Mouse (Mus musculus) gastrocnemius, adult 2 months (tissue): ENCODE results near the gene Ccin. TPM values are rescaled to one million over a fixed set of nuclear protein-coding genes. Genes with fewer than 3 reads are reported as not detected.
A peak's percentile ranks its signal among the peaks of the same experiment; 100 is the strongest.

Experiments
- DNase-seq: peaks from one replicate; pipeline ENCODE4 v3.0.0; 2022
- H3K27ac ChIP-seq: fragments of 200-600 bp; 2 replicates; pipeline ENCODE4 v1.8.1; 2022; ENCODE audit warnings: mild to moderate bottlenecking
- H3K4me3 ChIP-seq: fragments of 200-600 bp; 2 replicates; pipeline ENCODE4 v1.8.1; 2022; ENCODE audit warnings: mild to moderate bottlenecking, moderate library complexity
- CTCF ChIP-seq: fragments of 200-600 bp; IDR thresholded peaks from 2 replicates; pipeline ENCODE4 v1.8.1; 2022; ENCODE audit warnings: antibody characterized with exemption, mild to moderate bottlenecking, moderate library complexity
- intact Hi-C: fragments of 180-260 bp; cut with DNase I; formaldehyde crosslinking; loops from one replicate; pipeline ENCODE4 v1.15.1; 2025
- long read RNA-seq, 2 experiments: library from polyadenylated mRNA; stranded (forward); transcript quantifications; one replicate each; pipeline ENCODE4 v2.0.0; 2021
- total RNA-seq, 2 experiments: library from RNA; stranded (reverse); gene quantifications; 2 replicates each; pipeline ENCODE4 v1.2.3; 2021

Ccin gene
- not detected for total RNA-seq
- long read RNA-seq, experiment 1, result 0 reads
- long read RNA-seq, experiment 2, result 0 reads

DNA sequence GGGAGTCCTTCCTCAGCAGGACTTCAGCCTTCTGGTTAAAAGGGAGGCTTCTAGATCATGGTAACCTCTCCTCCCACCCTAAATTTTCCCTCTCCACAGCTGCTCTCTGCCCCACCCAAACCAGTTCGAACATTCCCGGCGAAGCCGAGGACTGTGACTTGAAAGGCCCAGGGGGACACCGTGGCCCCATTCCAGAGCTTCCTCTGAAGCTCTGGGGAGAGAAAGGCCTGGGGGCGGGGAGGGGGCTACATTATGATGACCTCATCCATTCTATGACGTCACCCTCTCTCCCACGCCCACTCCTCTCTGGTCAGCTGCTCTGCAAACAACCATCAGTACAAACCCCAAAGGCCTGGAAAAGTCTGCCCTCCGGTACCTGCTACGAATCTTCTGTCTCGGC lies at the start of gene Ccin:
Ccin (plus strand) TSS at position 303 of the 400 bp plus-strand sequence.
- TF ChIP-seq CTCF, result no peak
- Histone ChIP-seq H3K4me3 (peak within 1 kb of the TSS; percentile 64), H3K27ac (peak within 1 kb of the TSS; percentile 43)
- no peak for DNase-seq
- intact Hi-C loops, result loop anchor here (10.0 kb wide), 1 partner anchor 238 kb away; no protein-coding TSS in a partner anchor

DNA sequence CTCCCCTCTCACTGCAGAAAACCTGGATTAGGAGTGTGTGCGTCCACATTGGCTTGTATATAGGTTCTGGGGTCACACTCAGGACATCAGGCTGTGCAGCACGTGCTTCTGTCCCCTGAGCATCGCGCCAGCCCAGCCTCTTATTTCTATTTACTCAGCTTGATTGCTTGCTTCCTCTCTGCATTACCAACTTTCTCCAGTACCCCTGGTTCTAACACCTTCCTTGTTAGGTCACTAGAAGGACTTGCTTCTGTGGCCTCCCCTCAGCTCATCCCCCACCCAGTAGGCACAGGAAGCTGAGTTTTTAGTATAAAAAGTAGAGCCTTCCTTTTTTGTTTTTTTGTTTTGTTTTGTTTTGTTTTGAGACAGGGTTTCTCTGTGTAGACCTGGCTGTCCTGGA lies 47.1 kb upstream of the Ccin start:
- intact Hi-C loops, result no loop called here
- Histone ChIP-seq H3K4me3 (no peak overlapping the region), H3K27ac (no peak overlapping the region)
- DNase-seq, result no peak
- TF ChIP-seq CTCF, result no peak

DNA sequence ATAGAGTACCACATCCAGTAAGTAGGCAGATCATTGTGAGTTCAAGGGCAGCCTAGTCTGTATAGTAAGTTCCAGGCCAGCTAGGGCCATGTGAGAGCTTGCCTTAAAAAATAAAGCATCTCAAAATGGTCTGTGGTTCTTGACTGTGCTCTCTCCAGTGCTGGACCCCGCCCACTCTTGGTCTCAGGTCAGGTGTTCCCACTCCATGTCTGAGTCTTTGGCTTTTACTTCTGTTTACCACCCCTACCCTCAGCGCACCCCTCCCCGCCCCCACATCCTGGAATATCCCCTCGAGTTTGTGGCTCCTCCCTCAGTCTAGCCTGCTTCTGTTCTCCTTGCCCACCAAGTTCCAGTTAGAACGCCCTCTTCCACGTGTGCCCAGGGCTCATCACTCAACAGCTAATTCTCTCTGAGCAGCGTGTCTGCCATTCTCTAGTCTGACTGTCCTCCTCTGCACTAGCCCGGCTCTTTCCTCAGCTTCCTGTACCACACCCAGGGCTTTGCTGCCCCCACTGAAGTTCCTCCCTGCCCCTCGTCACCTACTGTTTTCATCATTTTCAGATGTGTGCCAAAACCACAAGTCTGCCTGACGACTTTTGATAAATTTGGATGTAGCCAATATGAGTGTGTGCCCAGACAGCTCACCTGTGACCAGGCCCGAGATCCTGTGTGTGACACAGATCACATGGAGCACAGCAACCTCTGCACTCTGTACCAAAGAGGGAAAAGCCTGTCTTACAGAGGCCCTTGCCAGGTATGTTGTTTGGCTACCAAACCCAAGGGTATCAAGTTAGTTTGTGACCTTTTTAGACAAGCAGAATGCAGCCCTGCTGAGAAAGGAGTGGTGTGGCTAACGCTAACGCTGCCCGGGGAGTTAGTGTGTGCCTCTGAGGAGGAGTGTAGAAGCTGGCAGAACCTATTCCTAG lies 46.3 kb upstream of the Ccin start:
- DNase-seq, result peak; percentile 70

DNA sequence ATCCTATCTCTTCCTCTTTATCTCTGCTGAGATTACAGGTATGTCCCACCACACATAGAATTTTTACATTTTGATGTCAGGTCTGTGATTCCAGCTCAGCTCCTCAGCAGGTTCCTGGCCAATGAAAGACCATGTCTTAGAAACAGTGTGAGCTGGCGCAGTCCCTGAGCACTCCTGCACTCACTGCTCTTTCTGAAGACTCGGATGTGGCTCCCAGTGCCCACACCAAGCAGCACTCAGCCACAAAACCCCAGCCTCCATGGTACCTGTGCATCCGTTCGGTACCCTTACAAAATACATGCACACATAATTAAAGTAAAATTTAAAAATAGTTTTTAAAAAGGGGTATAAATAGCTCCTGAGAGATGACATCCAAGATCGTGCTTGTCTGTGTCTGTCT lies 42.0 kb upstream of the Ccin start:
- DNase-seq, result no peak
- H3K4me3 ChIP-seq, result no peak overlapping the region
- no peak for TF ChIP-seq CTCF
- intact Hi-C loops, result no loop called here
- no peak overlapping the region for H3K27ac ChIP-seq

More for the DNA sequence above, 46.3 kb upstream of the Ccin start:
- peak overlapping the region; percentile 79 for H3K27ac ChIP-seq
- intact Hi-C loops, result no loop called here
- no peak overlapping the region; the same call in 1 of the 2 replicates for H3K4me3 ChIP-seq
- TF ChIP-seq CTCF, result no peak

DNA sequence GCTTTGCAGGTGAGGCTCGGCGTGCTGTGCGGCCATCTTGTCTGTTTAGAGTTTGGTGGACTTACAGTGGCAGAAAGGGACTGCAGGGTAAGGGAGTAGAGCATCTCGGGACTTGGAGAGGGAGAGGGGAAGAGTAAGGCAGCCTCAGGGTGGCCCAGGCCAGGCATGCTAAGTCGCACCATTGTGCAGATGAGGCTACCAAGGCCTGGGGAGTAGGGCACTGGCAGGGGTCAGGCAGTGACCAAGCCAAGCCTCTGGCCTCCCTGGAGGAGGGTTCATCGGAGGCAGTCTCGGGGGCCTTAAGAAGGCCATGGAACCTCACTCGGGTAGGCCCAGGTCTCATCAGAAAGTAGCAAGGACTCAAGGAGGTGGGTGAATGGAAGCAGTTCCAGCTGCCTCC lies 40.9 kb upstream of the Ccin start:
- no peak for TF ChIP-seq CTCF
- Histone ChIP-seq H3K4me3 (no peak overlapping the region), H3K27ac (no peak overlapping the region)
- intact Hi-C loops, result no loop called here
- DNase-seq, result no peak

DNA sequence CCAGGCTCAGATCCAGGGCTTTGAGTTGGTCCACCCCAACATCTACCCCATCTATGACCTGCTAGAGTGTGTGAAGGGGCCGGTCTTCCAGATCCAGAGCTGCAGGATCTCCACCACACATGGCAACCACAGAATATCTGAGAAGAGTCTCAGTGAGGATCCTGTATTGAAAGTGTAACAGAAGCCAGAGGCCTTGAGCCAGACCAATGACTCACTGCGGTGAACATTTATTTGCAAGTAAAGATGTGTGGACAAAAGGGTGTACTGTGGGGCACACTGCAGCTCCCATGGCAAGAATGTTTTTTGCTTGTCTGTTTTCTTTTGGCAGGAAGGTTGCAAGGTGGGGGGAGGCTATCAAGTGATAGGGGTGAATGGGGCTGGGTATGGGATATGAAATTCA lies 35.7 kb upstream of the Ccin start:
- no peak overlapping the region for H3K27ac ChIP-seq
- DNase-seq, result no peak
- H3K4me3 ChIP-seq, result no peak overlapping the region
- intact Hi-C loops, result no loop called here
- no peak for TF ChIP-seq CTCF

DNA sequence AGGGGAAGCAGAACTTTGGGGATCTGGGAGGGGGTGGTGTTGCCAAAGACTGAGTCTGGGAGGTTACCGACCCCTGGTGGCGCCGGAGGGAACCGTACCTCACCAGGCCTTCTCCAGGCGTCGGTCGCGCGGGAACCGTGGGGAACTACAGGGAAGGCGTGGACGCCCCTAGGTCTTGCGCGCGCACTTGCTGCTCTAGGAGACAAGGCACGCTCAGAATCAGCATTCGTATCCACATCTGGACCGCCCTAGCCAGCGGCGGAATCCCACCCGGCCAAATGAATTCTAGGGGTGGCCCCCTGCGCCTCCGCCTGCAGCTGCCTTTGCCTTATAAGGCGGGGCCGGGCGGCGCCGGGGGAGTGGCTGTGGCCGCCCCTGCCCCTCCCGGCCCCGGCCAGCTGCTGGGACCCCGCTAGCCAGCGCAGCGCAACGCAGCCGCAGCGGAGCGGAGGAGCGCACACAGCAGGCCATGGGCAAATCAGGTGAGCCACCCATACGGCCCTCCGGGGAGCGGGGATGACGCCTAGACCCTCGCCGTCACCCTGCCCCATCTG lies 25.9 kb upstream of the Ccin start, which contains the start of gene Glipr2:
Glipr2 (plus strand) TSS at position 110 of the 554 bp plus-strand sequence.
- Histone ChIP-seq H3K27ac (peak within 1 kb of the TSS; percentile 81), H3K4me3 (peak within 1 kb of the TSS; percentile 87)
- TF ChIP-seq CTCF, result peak; percentile 86
- peak; percentile 91 for DNase-seq
- intact Hi-C loops, result loop anchor here (1.0 kb wide), 1 partner anchor 32 kb away; no protein-coding TSS in a partner anchor

DNA sequence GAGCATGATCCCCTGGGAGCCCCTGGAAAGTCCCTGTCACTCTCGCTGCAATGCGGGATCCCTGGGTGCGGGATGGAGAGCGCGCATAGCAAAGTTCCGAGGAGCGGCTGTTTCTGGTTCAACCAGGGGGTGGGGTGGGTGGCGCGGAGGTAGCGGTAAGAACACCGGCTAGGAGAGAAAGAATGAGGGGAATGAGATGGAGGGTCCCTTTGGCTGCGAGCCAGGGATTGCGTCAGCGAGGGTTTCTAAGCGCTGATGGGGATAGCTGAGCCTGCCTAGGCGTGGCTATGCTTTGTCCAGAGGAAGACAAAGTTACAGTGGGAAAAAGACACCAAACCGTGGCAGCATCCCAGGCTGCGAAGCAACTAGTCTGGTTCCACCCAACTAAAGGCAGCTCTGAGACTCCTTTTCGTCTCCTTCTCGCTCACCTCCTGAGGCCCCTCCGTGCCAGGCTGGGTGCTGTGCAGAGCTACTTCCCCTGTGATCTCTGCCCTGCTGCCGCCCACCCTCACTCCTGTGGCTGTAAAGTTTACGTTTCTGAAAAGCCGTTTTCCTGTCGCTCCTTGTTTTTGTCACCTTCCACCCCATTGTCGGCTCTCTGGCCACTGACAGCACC lies 25.3 kb upstream of the Ccin start:
- intact Hi-C loops, result loop anchor here (1.0 kb wide), 1 partner anchor 33 kb away; no protein-coding TSS in a partner anchor
- peak; percentile 78 for DNase-seq
- TF ChIP-seq CTCF, result no peak
- H3K27ac ChIP-seq, result peak overlapping the region; percentile 81
- H3K4me3 ChIP-seq, result peak overlapping the region; percentile 87

DNA sequence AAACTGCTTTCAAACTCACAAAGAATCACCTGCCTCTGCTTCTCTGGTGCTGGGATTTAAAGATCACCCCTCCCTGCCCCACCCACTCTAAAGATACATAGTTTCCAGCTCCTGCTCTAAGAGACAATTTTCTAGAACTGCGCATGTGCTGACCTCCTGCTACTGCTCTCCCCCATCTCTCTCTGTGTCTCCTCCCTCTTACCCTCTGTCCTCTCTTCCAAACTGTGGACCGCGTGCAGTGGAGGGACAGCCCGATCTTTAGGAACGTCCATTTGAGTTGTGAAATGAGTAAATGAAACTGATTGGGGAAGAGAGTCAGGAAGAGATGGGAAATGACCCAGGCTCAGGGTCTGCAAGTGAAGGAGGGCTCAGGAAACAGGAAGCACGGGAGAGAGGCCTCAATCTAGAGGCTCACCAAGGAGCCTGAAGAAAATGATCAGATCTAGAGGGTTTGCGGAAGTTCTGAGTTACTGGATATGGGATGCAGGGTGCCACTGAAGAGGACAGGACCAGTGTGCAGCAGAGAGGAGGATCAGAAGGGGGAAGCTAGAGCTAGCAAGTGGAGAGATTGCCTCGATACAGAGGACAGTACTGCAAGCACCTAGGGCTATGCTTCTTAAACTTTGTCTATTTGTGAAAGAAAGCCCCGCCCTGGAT lies 23.6 kb upstream of the Ccin start:
- intact Hi-C loops, result no loop called here
- Histone ChIP-seq H3K27ac (peak overlapping the region; percentile 0), H3K4me3 (peak overlapping the region; percentile 87)
- no peak for TF ChIP-seq CTCF
- no peak for DNase-seq

DNA sequence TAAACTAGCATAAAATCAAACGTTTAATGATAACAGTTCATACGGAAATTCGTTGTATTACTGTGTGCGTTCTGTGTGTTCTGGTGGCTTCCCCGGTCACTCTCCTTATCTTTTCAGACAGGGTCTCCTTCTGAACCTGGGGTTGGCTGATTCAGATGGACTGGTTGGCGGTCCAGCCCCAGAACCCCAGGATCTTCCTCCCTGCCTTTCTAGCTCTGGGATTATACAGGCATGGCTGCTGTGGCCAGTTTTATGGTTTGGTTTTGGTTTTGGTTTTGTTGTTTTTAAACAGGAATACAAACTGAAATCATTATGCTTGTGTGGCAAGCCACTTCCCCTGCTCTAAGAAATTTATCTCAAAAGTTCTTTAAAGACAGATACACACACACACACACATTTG lies 23.1 kb upstream of the Ccin start:
- Histone ChIP-seq H3K27ac (peak overlapping the region; percentile 0), H3K4me3 (peak overlapping the region; percentile 87; the same call in 1 of the 2 replicates)
- TF ChIP-seq CTCF, result no peak
- DNase-seq, result no peak
- intact Hi-C loops, result no loop called here

DNA sequence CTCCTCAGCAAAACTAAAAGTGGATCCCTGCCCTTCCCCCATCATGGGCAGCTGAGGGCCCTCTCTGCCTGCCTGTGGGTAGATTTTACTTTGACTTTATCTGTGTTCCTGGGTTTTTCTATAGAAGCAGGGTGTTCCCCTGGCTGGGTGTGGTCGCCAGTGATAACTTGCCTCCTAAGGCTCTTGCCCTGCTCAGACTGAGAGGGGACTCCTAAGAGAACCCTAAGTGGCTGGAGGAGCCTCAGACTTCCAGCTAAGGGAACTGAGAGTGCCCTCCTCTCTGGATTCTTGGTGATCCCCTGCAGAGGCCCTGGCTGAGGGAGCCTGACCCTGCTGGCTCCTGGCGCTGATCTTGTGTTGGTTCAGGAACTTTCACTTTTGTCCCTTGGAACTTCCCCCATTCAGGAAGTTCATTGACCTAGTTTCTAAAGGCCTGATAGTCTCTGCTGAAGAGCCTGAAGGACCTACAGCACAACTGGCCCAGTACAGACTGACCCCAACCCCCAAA lies 18.9 kb upstream of the Ccin start:
- peak overlapping the region; percentile 77 for H3K27ac ChIP-seq
- TF ChIP-seq CTCF, result no peak
- H3K4me3 ChIP-seq, result peak overlapping the region; percentile 38
- intact Hi-C loops, result no loop called here
- DNase-seq, result no peak
